Mouse (Mus musculus) kidney, postnatal 0 days (tissue): ENCODE data around the gene 4930438A08Rik. TPM values are rescaled to one million over a fixed set of nuclear protein-coding genes. Genes with fewer than 3 reads are reported as not detected.

Experiments used
- ATAC-seq: fragments of 200-750 bp; cut with Nextera tagmentation; replicated peaks from 2 replicates; pipeline ENCODE4 v1.8.0; 2017; ENCODE audit warnings: low read depth, moderate number of reproducible peaks, moderate TSS enrichment, moderate library complexity; ENCODE audit not compliant: low FRiP score
- DNase-seq: peaks from one replicate; pipeline ENCODE4 v3.0.0-alpha.2; 2016; ENCODE audit warnings: low spot score
- H3K27ac ChIP-seq: fragments of 300-500 bp; sonication (generic); 2 replicates; pipeline ENCODE4 v1.5.1; 2014; ENCODE audit warnings: mild to moderate bottlenecking
- H3K27me3 ChIP-seq: fragments of 300-500 bp; sonication (generic); 2 replicates; pipeline ENCODE4 v1.6.1; 2014; ENCODE audit warnings: low read length, mixed read lengths; ENCODE audit not compliant: insufficient read depth
- H3K36me3 ChIP-seq: fragments of 300-500 bp; sonication (generic); 2 replicates; pipeline ENCODE4 v1.6.1; 2014; ENCODE audit warnings: low read length, mixed read lengths; ENCODE audit not compliant: insufficient read depth
- H3K4me1 ChIP-seq: fragments of 300-500 bp; sonication (generic); replicated peaks from 2 replicates; pipeline ENCODE4 v1.6.1; 2014; ENCODE audit warnings: antibody characterized with exemption, low read length, mixed read lengths; ENCODE audit not compliant: insufficient read depth
- H3K4me2 ChIP-seq: fragments of 300-500 bp; sonication (generic); 2 replicates; pipeline ENCODE4 v1.6.1; 2014; ENCODE audit warnings: mild to moderate bottlenecking, low read length, moderate library complexity, mixed read lengths
- H3K4me3 ChIP-seq: fragments of 300-500 bp; sonication (generic); replicated peaks from 2 replicates; pipeline ENCODE4 v1.5.1; 2014; ENCODE audit warnings: low read depth, low read length
- H3K9ac ChIP-seq: fragments of 300-500 bp; sonication (generic); 2 replicates; pipeline ENCODE4 v1.6.1; 2014; ENCODE audit warnings: low read depth, low read length
- H3K9me3 ChIP-seq: fragments of 300-500 bp; sonication (generic); replicated peaks from 2 replicates; pipeline ENCODE4 v1.6.1; 2016; ENCODE audit warnings: low read length, inconsistent platforms, mixed read lengths
- CTCF ChIP-seq: IDR thresholded peaks from 2 replicates; pipeline ENCODE4 v1.5.1; 2016; ENCODE audit warnings: antibody characterized with exemption, low read depth, mild to moderate bottlenecking, moderate library complexity
- WGBS: fragments of 180-500 bp; shearing (Covaris S2); extraction: QIAGEN DNeasy Blood & Tissue Kit; methylation state at CpG from one replicate; pipeline ENCODE4 v1.1.7; 2014; 5-methylcytosine and 5-hydroxymethylcytosine counted together
- polyA plus RNA-seq: library from polyadenylated mRNA; unstranded; fragments of >200 nt; fragmentation: Nextera tagmentation; extraction: Ambion mirVana; gene quantifications from 2 replicates; pipeline ENCODE4 v1.2.1, GENCODE M21; 2015

Gene 4930438A08Rik
- polyA plus RNA-seq, 1 experiment from 2014 or later, result 0.07 TPM

- ATAC-seq, result no peak
- no peaks in the 10 kb centered on the region for H3K9me3 ChIP-seq
- H3K36me3 ChIP-seq, result no peaks in the 10 kb centered on the region
- H3K4me1 ChIP-seq, result no peaks in the 10 kb centered on the region
- no peak overlapping the region for H3K27ac ChIP-seq
- peak; percentile 59 for TF ChIP-seq CTCF
- DNase-seq, result no peak
- H3K4me2 ChIP-seq, result no peak overlapping the region
- H3K27me3 ChIP-seq, result no peaks in the 10 kb centered on the region
- no peak overlapping the region for H3K4me3 ChIP-seq
- WGBS, result 19% methylated on average over 6 of the region's 6 CpGs
- no peak overlapping the region for H3K9ac ChIP-seq
Measured at GRCm38 (mm10) chr11:58235152-58235551, 39.4 kb upstream of the 4930438A08Rik start.

DNA sequence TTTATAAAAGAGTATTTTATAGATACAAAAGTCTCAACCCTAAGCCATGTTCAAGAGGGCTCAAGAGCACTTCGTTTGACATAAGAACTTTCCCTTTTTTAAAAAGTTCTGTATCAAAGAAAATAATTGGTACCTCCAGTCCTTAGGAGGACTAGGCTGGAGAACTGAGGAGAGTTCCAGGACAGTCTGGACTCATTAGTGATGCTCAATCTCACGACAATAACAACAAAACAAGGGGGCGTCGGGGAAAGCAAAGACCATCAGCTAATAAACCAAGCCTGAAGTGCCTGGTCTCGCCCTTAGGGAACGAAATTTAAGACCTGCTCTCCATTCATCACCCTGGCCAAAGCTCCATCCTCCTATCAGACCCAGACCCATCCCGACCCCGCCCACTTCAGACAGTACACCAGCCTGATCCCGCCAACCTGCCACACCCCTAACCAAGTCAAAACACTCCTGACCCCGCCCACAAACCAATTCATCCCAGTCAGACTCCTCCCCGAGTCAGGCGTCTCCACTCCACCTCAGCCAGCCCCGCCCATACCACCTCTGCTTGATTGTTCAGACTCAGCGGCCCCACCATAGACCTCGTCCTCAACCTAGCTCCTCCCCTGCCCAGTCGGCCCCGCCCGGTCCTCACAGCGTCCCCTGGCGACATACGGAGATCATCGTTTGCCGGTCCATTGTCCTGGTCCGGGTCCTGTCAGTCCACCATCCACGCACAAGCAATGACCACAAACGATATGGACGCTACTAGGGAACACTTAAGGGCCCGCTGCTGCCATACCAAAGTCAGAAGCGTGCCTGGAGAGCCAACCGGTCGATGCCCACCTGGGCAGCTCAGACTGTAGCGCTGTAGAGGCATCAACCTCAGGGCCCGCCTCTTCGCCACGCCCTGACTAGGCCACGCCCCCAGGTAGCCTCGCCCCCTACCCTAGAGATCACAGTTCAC, 35.5 kb upstream of the 4930438A08Rik start:
- ATAC-seq (peak; percentile 98), DNase-seq (peak; percentile 91)
- Histone ChIP-seq H3K27ac (no peak overlapping the region), H3K4me2 (peak overlapping the region; percentile 72), H3K4me3 (peak overlapping the region; percentile 39), H3K36me3 (no peaks in the 10 kb centered on the region), H3K9me3 (no peaks in the 10 kb centered on the region), H3K9ac (peak overlapping the region; percentile 42), H3K4me1 (no peaks in the 10 kb centered on the region), H3K27me3 (no peaks in the 10 kb centered on the region)
- 1% methylated on average over 37 of the region's 37 CpGs for WGBS
- peak; percentile 60 for TF ChIP-seq CTCF

DNA sequence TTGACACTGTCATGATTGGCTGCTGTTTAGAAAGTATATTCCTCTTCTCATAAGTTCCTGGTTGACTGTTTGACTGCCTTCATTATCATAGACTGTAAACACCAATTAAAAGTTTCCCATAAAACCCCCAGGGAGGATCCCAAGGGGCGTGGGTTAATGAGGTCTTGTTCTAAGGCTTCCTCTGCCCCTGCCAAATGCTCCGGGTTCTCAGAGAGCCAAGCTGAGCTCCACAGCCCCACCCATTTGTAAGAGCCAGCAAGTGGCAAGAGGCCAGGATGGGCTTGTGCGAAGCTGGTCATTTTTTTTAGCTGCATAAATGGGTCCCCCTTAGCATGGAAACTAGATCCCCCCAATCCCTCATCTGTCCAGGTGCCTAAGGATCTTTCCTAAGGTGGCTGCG, 27.3 kb upstream of the 4930438A08Rik start:
- no peak for DNase-seq
- no peak for TF ChIP-seq CTCF
- WGBS, result 32% methylated on average over 4 of the region's 4 CpGs

GRCm38 (mm10) chr11:58249203-58249981, 25.2 kb upstream of the 4930438A08Rik start:
- no peak overlapping the region for H3K9ac ChIP-seq
- no peak overlapping the region for H3K4me2 ChIP-seq
- H3K27ac ChIP-seq, result no peak overlapping the region
- no peak for DNase-seq
- TF ChIP-seq CTCF, result no peak
- no peaks in the 10 kb centered on the region for H3K4me1 ChIP-seq
- no peaks in the 10 kb centered on the region for H3K27me3 ChIP-seq
- H3K4me3 ChIP-seq, result no peak overlapping the region
- no peaks in the 10 kb centered on the region for H3K36me3 ChIP-seq
- WGBS, result 55% methylated on average over 7 of the region's 7 CpGs
- no peak for ATAC-seq
- no peaks in the 10 kb centered on the region for H3K9me3 ChIP-seq

More for the DNA sequence above, 27.3 kb upstream of the 4930438A08Rik start:
- no peaks in the 10 kb centered on the region for H3K9me3 ChIP-seq
- no peak overlapping the region for H3K4me2 ChIP-seq
- no peaks in the 10 kb centered on the region for H3K4me1 ChIP-seq
- H3K9ac ChIP-seq, result no peak overlapping the region
- no peaks in the 10 kb centered on the region for H3K36me3 ChIP-seq
- H3K4me3 ChIP-seq, result no peak overlapping the region
- H3K27me3 ChIP-seq, result no peaks in the 10 kb centered on the region
- no peak overlapping the region for H3K27ac ChIP-seq
- no peak for ATAC-seq

GRCm38 (mm10) chr11:58250550-58250949, 24.0 kb upstream of the 4930438A08Rik start:
- no peak overlapping the region for H3K9ac ChIP-seq
- H3K4me2 ChIP-seq, result no peak overlapping the region
- no peak for DNase-seq
- H3K9me3 ChIP-seq, result no peaks in the 10 kb centered on the region
- no peaks in the 10 kb centered on the region for H3K27me3 ChIP-seq
- no peak for TF ChIP-seq CTCF
- H3K36me3 ChIP-seq, result no peaks in the 10 kb centered on the region
- 89% methylated on average over 5 of the region's 5 CpGs for WGBS
- no peak overlapping the region for H3K27ac ChIP-seq
- no peaks in the 10 kb centered on the region for H3K4me1 ChIP-seq
- no peak for ATAC-seq
- H3K4me3 ChIP-seq, result no peak overlapping the region

DNA sequence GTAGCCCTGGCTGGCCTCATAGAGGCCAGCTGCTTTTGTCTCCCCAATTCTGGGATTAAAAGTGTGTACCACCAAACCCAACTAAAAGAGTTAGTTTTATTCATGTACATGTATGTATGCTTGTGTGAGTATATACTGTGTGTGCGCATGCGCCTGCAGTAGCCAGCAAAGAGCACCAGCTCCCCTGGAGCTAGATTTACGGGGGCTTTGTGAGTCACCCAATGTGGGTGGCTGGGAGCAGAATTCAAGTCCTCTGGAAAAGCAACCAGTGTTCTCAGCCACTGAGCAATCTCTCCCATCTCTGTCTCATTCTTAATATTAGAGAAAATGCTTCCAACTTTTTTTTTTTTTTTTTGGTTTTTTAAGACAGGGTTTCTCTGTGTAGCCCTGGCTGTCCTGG, 20.2 kb upstream of the 4930438A08Rik start:
- H3K4me3 ChIP-seq, result no peak overlapping the region
- whole genome bisulfite sequencing, result 93% methylated on average over 3 of the region's 3 CpGs
- no peak overlapping the region for H3K27ac ChIP-seq
- H3K4me1 ChIP-seq, result no peaks in the 10 kb centered on the region
- ATAC-seq (no peak), DNase-seq (no peak)
- TF ChIP-seq CTCF, result no peak
- H3K9ac ChIP-seq, result no peak overlapping the region
- H3K36me3 ChIP-seq, result no peaks in the 10 kb centered on the region
- no peaks in the 10 kb centered on the region for H3K27me3 ChIP-seq
- H3K4me2 ChIP-seq, result no peak overlapping the region
- no peaks in the 10 kb centered on the region for H3K9me3 ChIP-seq
